8 mouse cellular contexts compared by ENCODE assay signal in genomic region chr4:133649989-133650699, GRCm38 (mm10). TPM values are rescaled to one million over a fixed set of nuclear protein-coding genes. Genes with fewer than 3 reads are reported as not detected.
DNase-seq lines count a peak whose midpoint lies in the region; ATAC-seq lines count a peak whose summit lies in the region.

TSS of gene Zdhhc18 (minus strand) at chr4:133650154.

- H3K27me3 ChIP-seq in hindbrain, embryonic 16.5 days (replicated peaks; ENCODE audit: control insufficient read depth, insufficient read depth, low read length): no peaks in the 10 kb centered on the region
- H3K27me3 ChIP-seq in megakaryocyte, embryonic 14.5 days (replicated peaks): no peaks in the 10 kb centered on the region

- DNase-seq in left cerebral cortex, adult 18-20 months (ENCODE audit: low spot score in 2 of 2): peak; percentile 75 to 79
- DNase-seq in left cerebral cortex, adult 11 months (ENCODE audit: low spot score): no peak
- peak; percentile 53 to 80 for DNase-seq in cerebellum, postnatal 4 days (ENCODE audit: low spot score in 2 of 2)
- peak; percentile 64 to 65 for DNase-seq in gastrocnemius, adult 8-10 months (ENCODE audit: low spot score in 2 of 2)
- peak; percentile 70 to 86 for DNase-seq in left cerebral cortex, postnatal 10 days (ENCODE audit: extremely low spot score in 1 of 2, low spot score in 2 of 2)
- DNase-seq in right cerebral cortex, postnatal 25 days: peak; percentile 67

- H3K4me3 ChIP-seq in hindbrain, embryonic 16.5 days (ENCODE audit: low read length): peak within 1 kb of the TSS; percentile 20
- peak within 1 kb of the TSS; percentile 90 for H3K4me3 ChIP-seq in megakaryocyte, embryonic 14.5 days (replicated peaks)

- H3K36me3 ChIP-seq in hindbrain, embryonic 16.5 days (ENCODE audit: control insufficient read depth, insufficient read depth, low read length): no peaks in the 10 kb centered on the region
- H3K36me3 ChIP-seq in megakaryocyte, embryonic 14.5 days (replicated peaks; ENCODE audit: low read length): peaks cover 11% of the 10 kb centered on the region

- WGBS in hindbrain, embryonic 16.5 days: 36% methylated on average over 7 of the region's 7 CpGs

- peaks cover 3% of the 10 kb centered on the region; the same call in 1 of the 2 replicates for H3K4me1 ChIP-seq in hindbrain, embryonic 16.5 days (ENCODE audit: control insufficient read depth, insufficient read depth, low read depth, low read length)
- peaks cover 18% of the 10 kb centered on the region for H3K4me1 ChIP-seq in megakaryocyte, embryonic 14.5 days

- no peak within 1 kb of the TSS for H3K27ac ChIP-seq in hindbrain, embryonic 16.5 days (ENCODE audit: low read depth, low read length)

- H3K4me2 ChIP-seq in hindbrain, embryonic 16.5 days (ENCODE audit: low read length): peak within 1 kb of the TSS; percentile 43

- ATAC-seq in hindbrain, embryonic 16.5 days: peak; percentile 64; the same call in 1 of the 2 replicates

- peaks cover 3% of the 10 kb centered on the region; the same call in 1 of the 2 replicates for H3K9me3 ChIP-seq in hindbrain, embryonic 16.5 days (ENCODE audit: control insufficient read depth, low read length)
- H3K9me3 ChIP-seq in megakaryocyte, embryonic 14.5 days: peaks cover 15% of the 10 kb centered on the region

- intact Hi-C loops in left cerebral cortex, postnatal 10 days (cut with DNase I): loop anchor here (5.0 kb wide), 1 partner anchor 58 kb away; no protein-coding TSS in a partner anchor

- peak within 1 kb of the TSS; percentile 27 for H3K9ac ChIP-seq in hindbrain, embryonic 16.5 days (ENCODE audit: low read depth, low read length)

RNA-seq across cellular contexts. Expression of gene Zdhhc18, which starts in this region (rescaled TPM):
- 10 to 100 TPM; 35.5 to 39.2 TPM for total RNA-seq in left cerebral cortex, adult 18-20 months (2021)
- total RNA-seq in gastrocnemius, adult 8-10 months (2022): 10 to 100 TPM; 25.7 to 48.0 (median 33.2) TPM
- 3.6 and 3.7 TPM in 2 replicates for polyA plus RNA-seq in hindbrain, embryonic 16.5 days (2015; fragmentation: Nextera tagmentation; extraction: Ambion mirVana)
- total RNA-seq in left cerebral cortex, postnatal 10 days (2021): 10 to 100 TPM; 31.8 to 34.1 TPM
- 53.7 and 98.5 TPM in 2 replicates for polyA plus RNA-seq in megakaryocyte, embryonic 14.5 days (2012; ENCODE audit: insufficient read depth, low replicate concordance)

Comparison
In these comparisons a context has a peak if more than half of its experiments do, and no peak if none do; other contexts are left out.
1. RNA of gene Zdhhc18 (polyA plus RNA-seq): 53.7 to 98.5 TPM in megakaryocyte, embryonic 14.5 days; 3.6 to 3.7 TPM in hindbrain, embryonic 16.5 days; every median in the first group is over 10 times any median in the second.